Mouse (Mus musculus) inflammation-experienced regulatory T-cells, adult 6 months (primary cell): ENCODE results near the gene Eno3. TPM values are rescaled to one million over a fixed set of nuclear protein-coding genes. Genes with fewer than 3 reads are reported as not detected.

Source experiments
- ATAC-seq: one replicate; pipeline ENCODE4 v1.8.0; 2017
- polyA plus RNA-seq, 3 experiments: library from polyadenylated mRNA; unstranded; fragments of 100-300 nt; shearing (Covaris generic); gene quantifications; one replicate each; pipeline ENCODE4 v1.2.1; 2017

The Eno3 gene
- polyA plus RNA-seq, 3 experiments from 2014 or later = 6.2 to 27.4 (median 21.7) TPM

- ATAC-seq = no peak
Measured at GRCm38 (mm10) chr11:70683640-70684039, 26.6 kb downstream of the Eno3 start.

GRCm38 (mm10) chr11:70686901-70687566 is 30.0 kb downstream of the Eno3 start:
- ATAC-seq = peak; percentile 12

GRCm38 (mm10) chr11:70687601-70688199 is 30.7 kb downstream of the Eno3 start, which contains the start of gene Camta2:
TSS of gene Camta2 (minus strand) at chr11:70688105.
- ATAC-seq = peak; percentile 80

GRCm38 (mm10) chr11:70688372-70688771 is 31.4 kb downstream of the Eno3 start:
- no peak for ATAC-seq

- no peak for ATAC-seq
Measured at GRCm38 (mm10) chr11:70689578-70689977, 32.6 kb downstream of the Eno3 start.

- ATAC-seq = no peak
Measured at GRCm38 (mm10) chr11:70693504-70693903, 36.5 kb downstream of the Eno3 start.

GRCm38 (mm10) chr11:70697376-70697775 is 40.4 kb downstream of the Eno3 start:
- no peak for ATAC-seq

- no peak for ATAC-seq
Measured at GRCm38 (mm10) chr11:70699051-70699450, 42.0 kb downstream of the Eno3 start.

- ATAC-seq = peak; percentile 95
Measured at GRCm38 (mm10) chr11:70699722-70700556, 42.9 kb downstream of the Eno3 start, which contains the start of the genes Inca1 and Kif1c. TSS of gene Inca1 (minus strand) at chr11:70700155. TSS of gene Kif1c (plus strand) at chr11:70700548.

- ATAC-seq = peak; percentile 26
Measured at GRCm38 (mm10) chr11:70700613-70701012, 43.6 kb downstream of the Eno3 start.

GRCm38 (mm10) chr11:70701221-70701955 is 44.4 kb downstream of the Eno3 start:
- no peak for ATAC-seq

GRCm38 (mm10) chr11:70701984-70702733 is 45.2 kb downstream of the Eno3 start:
- ATAC-seq = no peak

- ATAC-seq = no peak
Measured at GRCm38 (mm10) chr11:70702781-70703180, 45.8 kb downstream of the Eno3 start.

GRCm38 (mm10) chr11:70706127-70706526 is 49.1 kb downstream of the Eno3 start:
- ATAC-seq = no peak

- no peak for ATAC-seq
Measured at GRCm38 (mm10) chr11:70711026-70711425, 54.0 kb downstream of the Eno3 start.

Other genes with a start within 250 kb of the Eno3 start
- 1 to 10 TPM; 5.2 to 7.3 (median 6.5) TPM for gene Pelp1, start 247.2 kb upstream of the Eno3 start, polyA plus RNA-seq
- 100 to 1,000 TPM in 2 of 3 experiments, 10 to 100 TPM in 1; 50.6 to 129 (median 119) TPM for gene Arrb2, start 224.6 kb upstream of the Eno3 start, polyA plus RNA-seq
- 10 to 100 TPM; 76.7 to 81.3 (median 80.3) TPM for gene Med11, start 205.3 kb upstream of the Eno3 start, polyA plus RNA-seq
- gene Zmynd15, start 197.8 kb upstream of the Eno3 start, polyA plus RNA-seq = not detected
- gene Cxcl16, start 197.2 kb upstream of the Eno3 start, polyA plus RNA-seq = under 1 TPM; 0.62 to 0.85 (median 0.72) TPM
- gene Tm4sf5, start 152.0 kb upstream of the Eno3 start, polyA plus RNA-seq = 1 to 10 TPM; 1.6 to 3.2 (median 2.3) TPM
- not detected for gene Vmo1, start 142.6 kb upstream of the Eno3 start, polyA plus RNA-seq
- not detected for gene Gltpd2, start 138.0 kb upstream of the Eno3 start, polyA plus RNA-seq
- 100 to 1,000 TPM; 376 to 387 (median 385) TPM for gene Psmb6, start 131.8 kb upstream of the Eno3 start, polyA plus RNA-seq
- gene Gm40193, start 124.3 kb upstream of the Eno3 start, polyA plus RNA-seq = not detected
- gene Pld2, start 117.1 kb upstream of the Eno3 start, polyA plus RNA-seq = 1 to 10 TPM; 1.8 to 2.1 (median 2.0) TPM
- 10 to 100 TPM in 1 of 3 experiments, 1 to 10 TPM in 2; 6.2 to 11.8 (median 9.2) TPM for gene Mink1, start 94.3 kb upstream of the Eno3 start, polyA plus RNA-seq
- not detected for gene 4930544D05Rik, start 41.4 kb upstream of the Eno3 start, polyA plus RNA-seq
- 1 to 10 TPM in 1 of 3 experiments, under 1 TPM in 2; 0.51 to 3.0 (median 0.78) TPM for gene Chrne, start 38.0 kb upstream of the Eno3 start, polyA plus RNA-seq
- gene Gp1ba, start 18.1 kb upstream of the Eno3 start, polyA plus RNA-seq = under 1 TPM; 0.17 to 0.69 (median 0.21) TPM
- 100 to 1,000 TPM; 276 to 454 (median 423) TPM for gene Rnf167, start 10.0 kb upstream of the Eno3 start, polyA plus RNA-seq
- 100 to 1,000 TPM in 2 of 3 experiments, 10 to 100 TPM in 1; 85.3 to 111 (median 111) TPM for gene Slc25a11, start 9.7 kb upstream of the Eno3 start, polyA plus RNA-seq
- gene Pfn1, start 2.6 kb upstream of the Eno3 start, polyA plus RNA-seq = 1,000 to 10,000 TPM; 3,037 to 4,758 (median 3,214) TPM
- 100 to 1,000 TPM; 131 to 155 (median 137) TPM for gene Spag7, start 12.2 kb downstream of the Eno3 start, polyA plus RNA-seq
- 10 to 100 TPM; 11.5 to 17.1 (median 12.8) TPM for gene Camta2, start 30.9 kb downstream of the Eno3 start, polyA plus RNA-seq
- 1 to 10 TPM in 1 of 3 experiments, under 1 TPM in 1, not detected in 1; 0.44 to 1.0 TPM for gene Inca1, start 43.0 kb downstream of the Eno3 start, polyA plus RNA-seq
- gene Kif1c, start 43.3 kb downstream of the Eno3 start, polyA plus RNA-seq = 1 to 10 TPM in 2 of 3 experiments, under 1 TPM in 1; 0.99 to 2.0 (median 1.3) TPM
- 1 to 10 TPM; 3.4 to 5.8 (median 4.6) TPM for gene Zfp3, start 107.0 kb downstream of the Eno3 start, polyA plus RNA-seq
- gene Scimp, start 155.4 kb downstream of the Eno3 start, polyA plus RNA-seq = 1 to 10 TPM in 1 of 3 experiments, under 1 TPM in 1, not detected in 1; 0.67 to 1.1 TPM
- 10 to 100 TPM in 2 of 3 experiments, 1 to 10 TPM in 1; 9.9 to 13.0 (median 11.4) TPM for gene Rabep1, start 187.6 kb downstream of the Eno3 start, polyA plus RNA-seq